Mouse (Mus musculus) spleen, adult 2 months (tissue): ENCODE results near the gene Mcur1.

Experiments
- CTCF ChIP-seq: fragments of 200-500 bp; IDR thresholded peaks from 2 replicates; pipeline ENCODE4 v1.5.1; 2011; ENCODE audit warnings: mild to moderate bottlenecking, inconsistent platforms; ENCODE audit not compliant: insufficient read depth, insufficient read length, insufficient replicate concordance; ENCODE audit errors: extremely low read depth
- POLR2A ChIP-seq: fragments of 200-500 bp; IDR thresholded peaks from 2 replicates; pipeline ENCODE4 v1.6.1; 2011; ENCODE audit warnings: low read depth, low read length, inconsistent platforms

- no peak for TF ChIP-seq CTCF
- TF ChIP-seq POLR2A, result no peak
These were observed 61.1 kb downstream of the Mcur1 start for GRCm38 (mm10) chr13:43498849-43499248.
